In the genomic region with DNA sequence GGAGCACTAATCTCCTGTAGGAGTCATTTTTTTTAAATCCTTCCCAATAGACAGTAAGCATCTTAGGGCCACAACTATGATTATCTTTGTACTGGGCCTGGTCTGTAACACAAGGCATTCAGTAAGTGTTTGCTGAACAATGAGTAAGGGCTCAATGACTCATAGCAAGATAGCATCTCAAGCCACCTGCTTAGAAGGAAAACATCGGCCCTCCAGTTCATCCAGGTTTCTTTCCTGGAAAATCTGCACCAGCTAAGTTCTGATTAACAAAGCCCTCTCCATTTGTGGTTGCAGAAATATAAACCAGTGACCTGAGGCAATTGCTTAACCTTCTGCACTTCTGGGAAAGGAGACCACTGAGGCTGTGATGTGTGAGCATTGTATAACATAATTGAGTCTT, we compare ENCODE assay signal across 26 mouse cellular contexts. TPM values are rescaled to one million over a fixed set of nuclear protein-coding genes. Genes with fewer than 3 reads are reported as not detected.
DNase-seq lines count a peak whose midpoint lies in the region; ATAC-seq and TF ChIP-seq lines count a peak whose summit lies in the region.
"Had no signal": no experiment of that assay in that cellular context is flagged by ENCODE, and none has a peak within 500 bp of the region (broad histone marks: within the 10 kb centered on the region; RNA-seq: fewer than 3 reads in every experiment).

No protein-coding gene starts in this region.

- H3K27me3 ChIP-seq in kidney, embryonic 15.5 days = no peaks in the 10 kb centered on the region
- H3K27me3 ChIP-seq in stomach, embryonic 15.5 days (replicated peaks) = no peaks in the 10 kb centered on the region
- H3K27me3 ChIP-seq in intestine, postnatal 0 days (replicated peaks; ENCODE audit: control insufficient read depth, insufficient read depth, low read length) = no peaks in the 10 kb centered on the region
- H3K27me3 ChIP-seq: forebrain, embryonic 15.5 days; heart, embryonic 15.5 days; hindbrain, embryonic 13.5 days had no signal

- 70% methylated on average over 1 of the region's 1 CpGs for WGBS in kidney, embryonic 15.5 days
- 72% methylated on average over 1 of the region's 1 CpGs for WGBS in stomach, embryonic 15.5 days
- WGBS in intestine, postnatal 0 days = 43% methylated on average over 1 of the region's 1 CpGs

- no peak for ATAC-seq in kidney, embryonic 15.5 days (replicated peaks; ENCODE audit: low FRiP score)
- ATAC-seq in stomach, embryonic 15.5 days (ENCODE audit: insufficient read depth, low FRiP score, low read depth) = peak; percentile 53; the same call in 1 of the 2 replicates
- ATAC-seq in intestine, postnatal 0 days = no peak
- ATAC-seq: CD4-positive, CD25-positive, alpha-beta regulatory T cell, adult 4 months; forebrain, embryonic 15.5 days; hindbrain, postnatal 0 days had no signal

- H3K4me2 ChIP-seq in kidney, embryonic 15.5 days = no peak overlapping the region
- no peak overlapping the region for H3K4me2 ChIP-seq in stomach, embryonic 15.5 days
- no peak overlapping the region for H3K4me2 ChIP-seq in intestine, postnatal 0 days (replicated peaks; ENCODE audit: low read depth)
- H3K4me2 ChIP-seq: forebrain, embryonic 15.5 days; heart, embryonic 11.5 days; heart, embryonic 15.5 days; hindbrain, embryonic 13.5 days had no signal

- H3K4me1 ChIP-seq in kidney, embryonic 15.5 days = peaks cover 14% of the 10 kb centered on the region; the same call in 1 of the 2 replicates
- no peaks in the 10 kb centered on the region for H3K4me1 ChIP-seq in stomach, embryonic 15.5 days
- H3K4me1 ChIP-seq in intestine, postnatal 0 days (replicated peaks; ENCODE audit: control insufficient read depth, insufficient read depth, low read length) = no peaks in the 10 kb centered on the region
- H3K4me1 ChIP-seq: forebrain, embryonic 15.5 days; hindbrain, embryonic 13.5 days had no signal

- no peak overlapping the region for H3K9ac ChIP-seq in kidney, embryonic 15.5 days
- H3K9ac ChIP-seq in stomach, embryonic 15.5 days = no peak overlapping the region
- H3K9ac ChIP-seq in intestine, postnatal 0 days (ENCODE audit: low read depth, low read length) = no peak overlapping the region
- H3K9ac ChIP-seq: forebrain, embryonic 15.5 days; heart, embryonic 15.5 days; hindbrain, embryonic 13.5 days had no signal

- DNase-seq in kidney, postnatal 4 days = no peak
- DNase-seq in 3T3-L1 (ENCODE audit: low read depth, low spot score) = peak; percentile 43
- peak; percentile 54 for DNase-seq in MN1 (ENCODE audit: low spot score)
- DNase-seq in left cerebral cortex, postnatal 4 days = no peak
- DNase-seq: adrenal gland, adult 2 months; adrenal gland, postnatal 36 days; B cell, adult 2 months; cerebellum, adult 2 months; cerebellum, postnatal 10 days; gastrocnemius, postnatal 36 days; heart, adult 18-20 months; heart, postnatal 14 days had no signal

- no peak overlapping the region for H3K4me3 ChIP-seq in kidney, embryonic 15.5 days (replicated peaks)
- no peak overlapping the region for H3K4me3 ChIP-seq in stomach, embryonic 15.5 days (replicated peaks)
- no peak overlapping the region for H3K4me3 ChIP-seq in intestine, postnatal 0 days (ENCODE audit: low read depth, low read length)
- H3K4me3 ChIP-seq: embryonic facial prominence, embryonic 10.5 days; erythroblast, embryonic 14.5 days; forebrain, embryonic 10.5 days; forebrain, embryonic 15.5 days; heart, embryonic 15.5 days; hindbrain, embryonic 13.5 days had no signal

- H3K9me3 ChIP-seq in kidney, embryonic 15.5 days (replicated peaks) = no peaks in the 10 kb centered on the region
- no peaks in the 10 kb centered on the region for H3K9me3 ChIP-seq in stomach, embryonic 15.5 days
- H3K9me3 ChIP-seq in intestine, postnatal 0 days (ENCODE audit: control insufficient read depth) = no peaks in the 10 kb centered on the region
- H3K9me3 ChIP-seq: embryonic facial prominence, embryonic 10.5 days; forebrain, embryonic 10.5 days; forebrain, embryonic 15.5 days; heart, embryonic 15.5 days; hindbrain, embryonic 13.5 days had no signal

- TF ChIP-seq CTCF in intestine, postnatal 0 days (IDR thresholded peaks at IDR 0.05; ENCODE audit: low read depth) = no peak

- H3K27ac ChIP-seq in kidney, embryonic 15.5 days = 0 out of 2 replicates have a peak overlapping the region, but pooled peaks have one; percentile 56
- H3K27ac ChIP-seq in stomach, embryonic 15.5 days = no peak overlapping the region; the same call in 1 of the 2 replicates
- H3K27ac ChIP-seq in intestine, postnatal 0 days (ENCODE audit: low read depth, low read length) = no peak overlapping the region
- H3K27ac ChIP-seq: embryonic facial prominence, embryonic 10.5 days; forebrain, embryonic 10.5 days; forebrain, embryonic 15.5 days; heart, embryonic 15.5 days; hindbrain, embryonic 13.5 days; hindbrain, postnatal 0 days had no signal

- H3K36me3 ChIP-seq in kidney, embryonic 15.5 days = peaks cover 88% of the 10 kb centered on the region
- H3K36me3 ChIP-seq in stomach, embryonic 15.5 days = peaks cover 9% of the 10 kb centered on the region; the same call in 1 of the 2 replicates
- H3K36me3 ChIP-seq in intestine, postnatal 0 days (ENCODE audit: control insufficient read depth, insufficient read depth) = 0 out of 2 replicates have a peak, but pooled peaks cover 7% of the 10 kb centered on the region
- H3K36me3 ChIP-seq: forebrain, embryonic 15.5 days; G1E; hindbrain, embryonic 13.5 days had no signal

- intact Hi-C loops in left cerebral cortex, postnatal 4 days (cut with DNase I) = no loop called here

RNA-seq across cellular contexts. Expression of a gene that starts 34.9 kb away (rescaled TPM):
- 0.06 and 0.08 TPM in 2 replicates for polyA plus RNA-seq in kidney, embryonic 15.5 days (2015; fragmentation: Nextera tagmentation; extraction: Ambion mirVana)
- 0.05 and 0.15 TPM in 2 replicates for polyA plus RNA-seq in stomach, embryonic 15.5 days (2015; fragmentation: Nextera tagmentation; extraction: Ambion mirVana)
- not detected for total RNA-seq in left cerebral cortex, postnatal 4 days (2021)
- polyA plus RNA-seq in intestine, postnatal 0 days (2015; fragmentation: Nextera tagmentation; extraction: Ambion mirVana) = 0.05 TPM in 1 of 2 replicates, not detected in the other
- total RNA-seq: adrenal gland, postnatal 36 days; hematopoietic stem cell, adult 5-6 weeks; hindbrain, postnatal 0 days had no signal
- polyA plus RNA-seq: CD4-positive, CD25-positive, alpha-beta regulatory T cell, adult 4 months; cerebellum, adult 2 months; embryonic facial prominence, embryonic 10.5 days; erythroblast, embryonic 14.5 days; forebrain, embryonic 15.5 days; G1E; hindbrain, embryonic 13.5 days; hindbrain, postnatal 0 days had no signal

RNA-seq across cellular contexts. Expression of a gene that starts 39.3 kb away (rescaled TPM):
- polyA plus RNA-seq in kidney, embryonic 15.5 days (2015; fragmentation: Nextera tagmentation; extraction: Ambion mirVana) = 13.2 and 14.2 TPM in 2 replicates
- polyA plus RNA-seq in stomach, embryonic 15.5 days (2015; fragmentation: Nextera tagmentation; extraction: Ambion mirVana) = 30.6 and 45.2 TPM in 2 replicates
- total RNA-seq in left cerebral cortex, postnatal 4 days (2021) = 1 to 10 TPM; 7.7 to 8.3 TPM
- 2.2 and 3.2 TPM in 2 replicates for polyA plus RNA-seq in intestine, postnatal 0 days (2015; fragmentation: Nextera tagmentation; extraction: Ambion mirVana)
- polyA plus RNA-seq: erythroblast, embryonic 14.5 days; G1E had no signal

Comparison
In these comparisons a context has a peak if more than half of its experiments do, and no peak if none do; other contexts are left out.
1. DNase-seq: peak in 3T3-L1 (single experiment) and MN1 (single experiment); none in kidney, postnatal 4 days (0 of 2) and left cerebral cortex, postnatal 4 days (single experiment).